Mouse (Mus musculus): Measurements from ENCODE around the gene Gm3415.

DNA sequence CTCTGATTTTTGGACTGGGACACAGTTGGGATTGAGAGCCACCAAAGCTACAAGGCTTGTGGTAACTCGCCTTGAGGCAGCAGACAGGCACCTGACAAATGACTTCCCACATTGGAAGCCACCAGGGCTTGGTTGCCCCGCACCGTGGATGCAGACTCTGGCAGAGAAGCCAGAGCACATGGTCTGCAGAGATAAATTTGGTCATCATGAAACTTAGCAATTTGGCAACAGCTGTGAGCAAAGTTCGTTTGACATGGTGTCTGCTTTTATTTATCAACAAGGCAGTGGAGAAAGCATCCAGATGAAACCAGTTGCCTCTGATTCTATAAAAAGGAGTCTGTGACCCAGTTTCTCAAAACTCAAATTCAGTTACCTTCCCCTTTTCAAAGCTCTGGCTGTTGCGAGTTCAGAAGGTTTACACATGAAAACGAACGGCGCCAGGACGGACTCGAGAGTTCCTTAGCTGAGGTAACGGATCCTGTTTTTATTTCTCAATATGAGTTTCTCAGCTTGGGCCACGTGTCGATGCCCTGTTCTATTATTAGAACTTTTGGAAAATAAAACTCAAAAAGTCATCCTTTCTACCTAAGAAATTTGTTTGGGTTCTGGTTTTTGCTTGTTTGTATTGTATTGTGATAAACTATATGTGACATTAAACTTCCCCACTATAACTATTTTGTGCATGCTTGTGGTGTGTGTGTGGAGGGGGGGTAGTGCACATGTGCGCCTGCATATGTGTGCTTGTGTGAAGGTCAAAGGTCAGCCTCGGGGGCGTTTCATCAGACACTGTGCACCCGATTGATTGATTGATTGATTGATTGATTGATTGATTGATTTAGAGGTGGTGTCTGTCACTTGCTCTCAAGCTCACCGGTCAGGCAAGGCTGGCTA lies 40.9 kb downstream of the Gm3415 start:
- TF ChIP-seq HCFC1 (IDR thresholded peaks at IDR 0.05; ENCODE audit: borderline replicate concordance, insufficient read depth, low read length) (no peak), CHD2 (IDR thresholded peaks at IDR 0.05; ENCODE audit: low read depth, low read length) (no peak), ZC3H11A (IDR thresholded peaks at IDR 0.05; ENCODE audit: borderline replicate concordance, low read depth, low read length) (no peak)
